Mouse (Mus musculus) forebrain, embryonic 13.5 days (tissue): Measurements from ENCODE around the gene Lrba. TPM values are rescaled to one million over a fixed set of nuclear protein-coding genes. Genes with fewer than 3 reads are reported as not detected.

Experiments used
- ATAC-seq: fragments of 200-750 bp; cut with Nextera tagmentation; 2 replicates; pipeline ENCODE4 v1.8.0; 2017
- H3K27ac ChIP-seq: fragments of 300-500 bp; sonication (generic); 2 replicates; pipeline ENCODE4 v1.5.1; 2015; ENCODE audit warnings: inconsistent platforms, mild to moderate bottlenecking, moderate library complexity
- H3K27me3 ChIP-seq: fragments of 300-500 bp; sonication (generic); 2 replicates; pipeline ENCODE4 v1.6.1; 2015; ENCODE audit warnings: mild to moderate bottlenecking, inconsistent platforms
- H3K36me3 ChIP-seq: fragments of 300-500 bp; sonication (generic); 2 replicates; pipeline ENCODE4 v1.6.1; 2015; ENCODE audit warnings: mild to moderate bottlenecking, inconsistent platforms; ENCODE audit not compliant: poor library complexity, severe bottlenecking
- H3K4me1 ChIP-seq: fragments of 300-500 bp; sonication (generic); 2 replicates; pipeline ENCODE4 v1.6.1; 2015; ENCODE audit warnings: inconsistent platforms
- H3K4me2 ChIP-seq: fragments of 300-500 bp; sonication (generic); 2 replicates; pipeline ENCODE4 v1.6.1; 2015; ENCODE audit warnings: inconsistent platforms, mild to moderate bottlenecking, moderate library complexity
- H3K4me3 ChIP-seq: fragments of 300-500 bp; sonication (generic); 2 replicates; pipeline ENCODE4 v1.5.1; 2015; ENCODE audit warnings: mild to moderate bottlenecking, inconsistent platforms
- H3K9ac ChIP-seq: fragments of 300-500 bp; sonication (generic); 2 replicates; pipeline ENCODE4 v1.6.1; 2015; ENCODE audit warnings: mild to moderate bottlenecking, inconsistent platforms
- H3K9me3 ChIP-seq: fragments of 300-500 bp; sonication (generic); replicated peaks from 2 replicates; pipeline ENCODE4 v1.6.1; 2016; ENCODE audit warnings: inconsistent platforms
- WGBS: fragments of 180-500 bp; shearing (Covaris S2); methylation state at CpG from one replicate; pipeline ENCODE4 v1.1.7; 2015; 5-methylcytosine and 5-hydroxymethylcytosine counted together
- polyA plus RNA-seq: library from polyadenylated mRNA; unstranded; fragments of >200 nt; fragmentation: Nextera tagmentation; extraction: Ambion mirVana; gene quantifications from 2 replicates; pipeline ENCODE4 v1.2.1, GENCODE M21; 2015

Gene Lrba
- polyA plus RNA-seq, 1 experiment from 2014 or later, result 2.1 TPM

- ATAC-seq, result no peak
- H3K27ac ChIP-seq, result no peak overlapping the region
- H3K4me3 ChIP-seq, result no peak overlapping the region
- H3K27me3 ChIP-seq, result no peaks in the 10 kb centered on the region
- H3K9me3 ChIP-seq, result no peaks in the 10 kb centered on the region
- H3K36me3 ChIP-seq, result no peaks in the 10 kb centered on the region
- H3K4me1 ChIP-seq, result no peaks in the 10 kb centered on the region
- no peak overlapping the region for H3K9ac ChIP-seq
- H3K4me2 ChIP-seq, result no peak overlapping the region
- 96% methylated on average over 10 of the region's 10 CpGs for WGBS
Observed at GRCm38 (mm10) chr3:86210267-86210939, 14.1 kb upstream of the Lrba start.

- Histone ChIP-seq H3K4me2 (no peak overlapping the region), H3K4me1 (no peaks in the 10 kb centered on the region), H3K9me3 (no peaks in the 10 kb centered on the region), H3K36me3 (no peaks in the 10 kb centered on the region), H3K9ac (no peak overlapping the region), H3K27ac (no peak overlapping the region), H3K27me3 (no peaks in the 10 kb centered on the region), H3K4me3 (no peak overlapping the region)
- no peak for ATAC-seq
- WGBS, result 94% methylated on average over 3 of the region's 3 CpGs
Observed at GRCm38 (mm10) chr3:86210959-86211358, 13.5 kb upstream of the Lrba start.

DNA sequence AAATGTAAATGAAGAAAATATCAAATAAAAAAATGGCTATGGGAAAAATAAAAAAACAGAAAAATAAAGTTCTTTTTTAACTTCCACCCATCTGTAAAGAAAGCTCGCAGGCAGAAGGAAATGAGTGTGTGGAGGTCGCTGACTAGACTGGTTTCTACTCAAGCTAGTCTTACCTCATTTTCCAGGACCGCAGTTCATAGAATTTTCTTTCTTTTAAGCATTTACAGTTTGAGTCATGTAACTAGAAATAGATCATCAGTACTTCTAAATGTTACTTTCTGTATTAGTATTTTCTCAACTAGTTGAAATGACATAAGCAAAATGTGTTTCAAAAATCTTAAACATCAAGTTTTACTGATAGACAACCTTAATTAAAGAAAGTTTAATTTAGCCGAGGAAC is 10.2 kb upstream of the Lrba start:
- Histone ChIP-seq H3K9ac (no peak overlapping the region), H3K36me3 (no peaks in the 10 kb centered on the region), H3K4me1 (no peaks in the 10 kb centered on the region), H3K9me3 (no peaks in the 10 kb centered on the region), H3K4me2 (no peak overlapping the region), H3K4me3 (no peak overlapping the region), H3K27ac (no peak overlapping the region), H3K27me3 (no peaks in the 10 kb centered on the region)
- ATAC-seq, result no peak
- WGBS, result 90% methylated on average over 4 of the region's 4 CpGs

GRCm38 (mm10) chr3:86223634-86224313 is 706 bp upstream of the Lrba start:
- H3K4me1 ChIP-seq, result peaks cover 5% of the 10 kb centered on the region
- H3K4me2 ChIP-seq, result peak overlapping the region; percentile 87
- H3K9me3 ChIP-seq, result no peaks in the 10 kb centered on the region
- peaks cover 6% of the 10 kb centered on the region for H3K27me3 ChIP-seq
- H3K27ac ChIP-seq, result peak overlapping the region; percentile 84
- peak; percentile 96 for ATAC-seq
- under 1% methylated on average over 79 of the region's 79 CpGs for WGBS
- peak overlapping the region; percentile 87 for H3K4me3 ChIP-seq
- peak overlapping the region; percentile 90 for H3K9ac ChIP-seq
- H3K36me3 ChIP-seq, result no peaks in the 10 kb centered on the region

GRCm38 (mm10) chr3:86224314-86224563 is 241 bp upstream of the Lrba start:
- peak overlapping the region; percentile 87 for H3K4me3 ChIP-seq
- H3K36me3 ChIP-seq, result 0 out of 2 replicates have a peak, but pooled peaks cover 2% of the 10 kb centered on the region
- WGBS, result 0% methylated on average over 22 of the region's 28 CpGs
- no peaks in the 10 kb centered on the region for H3K9me3 ChIP-seq
- peaks cover 6% of the 10 kb centered on the region for H3K27me3 ChIP-seq
- ATAC-seq, result no peak
- peak overlapping the region; percentile 84 for H3K27ac ChIP-seq
- peaks cover 5% of the 10 kb centered on the region for H3K4me1 ChIP-seq
- peak overlapping the region; percentile 90 for H3K9ac ChIP-seq
- peak overlapping the region; percentile 87 for H3K4me2 ChIP-seq

DNA sequence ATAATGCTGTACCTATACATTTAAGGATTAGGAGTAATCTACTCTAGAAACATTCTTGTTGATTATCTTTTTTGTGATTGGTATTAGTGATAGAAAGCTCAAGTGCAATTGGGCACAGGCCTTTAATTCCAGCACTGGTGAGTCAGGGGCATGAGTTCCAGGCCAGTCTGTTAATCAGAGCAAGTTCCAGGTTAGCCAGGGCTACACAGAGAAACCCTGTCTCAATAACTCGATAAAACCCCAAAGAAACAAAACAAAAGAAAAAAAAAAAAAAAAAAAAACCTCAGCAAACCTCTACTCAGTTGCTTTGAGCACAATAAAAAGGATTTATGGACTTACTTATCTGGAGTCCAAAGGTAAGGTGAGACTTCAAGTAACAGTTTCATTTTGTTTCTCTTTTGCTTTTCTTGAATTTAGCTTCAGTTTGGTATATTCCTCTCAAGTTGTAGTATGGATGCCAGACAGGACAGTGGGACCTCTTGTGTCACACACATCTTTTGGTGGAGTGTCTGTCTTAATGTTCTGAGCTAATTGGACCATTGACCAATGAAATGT is 7.1 kb downstream of the Lrba start:
- no peak overlapping the region for H3K4me2 ChIP-seq
- H3K27ac ChIP-seq, result no peak overlapping the region
- no peaks in the 10 kb centered on the region for H3K4me1 ChIP-seq
- ATAC-seq, result no peak
- no peak overlapping the region for H3K9ac ChIP-seq
- H3K36me3 ChIP-seq, result 0 out of 2 replicates have a peak, but pooled peaks cover 3% of the 10 kb centered on the region
- WGBS, result 33% methylated on average over 1 of the region's 1 CpGs
- no peaks in the 10 kb centered on the region for H3K9me3 ChIP-seq
- no peaks in the 10 kb centered on the region for H3K27me3 ChIP-seq
- no peak overlapping the region for H3K4me3 ChIP-seq

GRCm38 (mm10) chr3:86247193-86247592 is 22.7 kb downstream of the Lrba start:
- no peaks in the 10 kb centered on the region for H3K27me3 ChIP-seq
- H3K36me3 ChIP-seq, result no peaks in the 10 kb centered on the region
- no peaks in the 10 kb centered on the region for H3K4me1 ChIP-seq
- H3K27ac ChIP-seq, result no peak overlapping the region
- H3K4me2 ChIP-seq, result no peak overlapping the region
- H3K4me3 ChIP-seq, result no peak overlapping the region
- no peak for ATAC-seq
- no peak overlapping the region for H3K9ac ChIP-seq
- no peaks in the 10 kb centered on the region for H3K9me3 ChIP-seq
- 69% methylated on average over 8 of the region's 8 CpGs for WGBS

GRCm38 (mm10) chr3:86251212-86251611 is 26.7 kb downstream of the Lrba start:
- Histone ChIP-seq H3K4me3 (no peak overlapping the region), H3K9me3 (no peaks in the 10 kb centered on the region), H3K4me2 (no peak overlapping the region), H3K27ac (no peak overlapping the region), H3K9ac (no peak overlapping the region), H3K4me1 (no peaks in the 10 kb centered on the region), H3K27me3 (no peaks in the 10 kb centered on the region), H3K36me3 (no peaks in the 10 kb centered on the region)
- ATAC-seq, result no peak
- 81% methylated on average over 1 of the region's 1 CpGs for WGBS

- H3K9ac ChIP-seq, result no peak overlapping the region
- H3K36me3 ChIP-seq, result no peaks in the 10 kb centered on the region
- no peaks in the 10 kb centered on the region for H3K4me1 ChIP-seq
- no peak for ATAC-seq
- H3K4me3 ChIP-seq, result no peak overlapping the region
- no peaks in the 10 kb centered on the region for H3K27me3 ChIP-seq
- H3K4me2 ChIP-seq, result no peak overlapping the region
- H3K27ac ChIP-seq, result no peak overlapping the region
- H3K9me3 ChIP-seq, result no peaks in the 10 kb centered on the region
Observed at GRCm38 (mm10) chr3:86252588-86252987, 28.1 kb downstream of the Lrba start.

GRCm38 (mm10) chr3:86253071-86253470 is 28.6 kb downstream of the Lrba start:
- 80% methylated on average over 3 of the region's 3 CpGs for WGBS
- no peak overlapping the region for H3K9ac ChIP-seq
- no peaks in the 10 kb centered on the region for H3K36me3 ChIP-seq
- no peak overlapping the region for H3K4me2 ChIP-seq
- H3K9me3 ChIP-seq, result no peaks in the 10 kb centered on the region
- no peaks in the 10 kb centered on the region for H3K27me3 ChIP-seq
- H3K4me1 ChIP-seq, result no peaks in the 10 kb centered on the region
- no peak overlapping the region for H3K4me3 ChIP-seq
- no peak overlapping the region for H3K27ac ChIP-seq
- ATAC-seq, result no peak

DNA sequence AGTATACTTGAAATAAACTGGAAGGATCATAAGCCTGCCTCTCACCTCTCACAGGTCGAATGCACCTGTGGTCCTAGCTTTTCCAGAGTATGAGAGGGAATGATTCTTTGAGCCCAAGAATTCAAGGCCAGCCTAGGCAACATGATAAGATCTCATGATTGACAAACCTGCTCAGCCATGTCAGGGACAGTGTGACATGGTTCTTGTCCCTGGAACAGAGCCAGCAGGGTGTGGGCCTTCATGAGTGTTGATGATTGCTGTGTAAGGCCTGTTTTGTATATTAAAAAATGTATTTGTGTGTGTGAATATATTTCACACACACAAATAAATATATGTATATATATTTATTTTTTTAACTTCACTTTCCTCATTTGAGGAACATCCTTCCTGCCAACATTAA is 29.3 kb downstream of the Lrba start:
- Histone ChIP-seq H3K4me3 (no peak overlapping the region), H3K4me1 (no peaks in the 10 kb centered on the region), H3K4me2 (no peak overlapping the region), H3K9ac (no peak overlapping the region), H3K36me3 (no peaks in the 10 kb centered on the region), H3K9me3 (no peaks in the 10 kb centered on the region), H3K27me3 (no peaks in the 10 kb centered on the region), H3K27ac (no peak overlapping the region)
- WGBS, result 74% methylated on average over 1 of the region's 1 CpGs
- ATAC-seq, result no peak

GRCm38 (mm10) chr3:86268074-86268702 is 43.7 kb downstream of the Lrba start:
- Histone ChIP-seq H3K36me3 (no peaks in the 10 kb centered on the region), H3K9ac (no peak overlapping the region), H3K27ac (no peak overlapping the region), H3K4me1 (no peaks in the 10 kb centered on the region), H3K9me3 (no peaks in the 10 kb centered on the region), H3K4me3 (no peak overlapping the region), H3K27me3 (no peaks in the 10 kb centered on the region), H3K4me2 (no peak overlapping the region)
- 4% methylated on average over 1 of the region's 1 CpGs for WGBS
- ATAC-seq, result peak; percentile 87; the same call in 1 of the 2 replicates
